Mouse (Mus musculus): ENCODE measurements at regions not wholly inside any gene's neighbourhood (a gene's known extent, or its start where the extent isn't known, plus 50 kb on each side); places are given as distances from the start of the nearest gene placed in this dataset.
"Not testable (repeated sequence)": the region's sequence is repeated elsewhere in the genome, so short reads cannot be mapped to it uniquely, and the experiment has no call there.

DNA sequence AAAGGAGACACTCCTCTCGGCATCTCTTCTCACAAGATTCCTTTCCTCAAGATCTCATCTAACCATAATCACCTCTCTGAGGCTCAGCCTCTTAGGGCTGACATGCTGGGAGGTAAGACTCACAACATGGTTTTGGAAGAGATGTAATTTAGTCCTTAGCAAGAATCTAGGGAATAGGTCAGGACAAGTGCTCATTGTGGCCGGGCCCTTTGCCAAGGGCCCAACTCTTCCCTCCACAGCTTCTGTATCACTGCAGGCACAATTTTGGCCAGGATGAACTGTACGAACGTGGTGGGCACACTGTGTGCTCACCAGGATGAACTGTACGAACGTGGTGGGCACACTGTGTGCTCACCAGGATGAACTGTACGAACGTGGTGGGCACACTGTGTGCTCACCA is 154.0 kb upstream of the Hs6st1 start:
- not testable (repeated sequence) for TF ChIP-seq TAL1, GATA1 (IDR thresholded peaks at IDR 0.05; ENCODE audit: low read length)

All from erythroblast, embryonic 14.5 days (primary cell).